Mouse (Mus musculus) heart, embryonic 14.5 days (tissue): Measurements from ENCODE around the gene Mapkbp1. TPM values are rescaled to one million over a fixed set of nuclear protein-coding genes. Genes with fewer than 3 reads are reported as not detected.

ENCODE experiments used
- ATAC-seq: fragments of 200-750 bp; cut with Nextera tagmentation; 2 replicates; pipeline ENCODE4 v1.8.0; 2017; ENCODE audit warnings: low read depth, moderate TSS enrichment; ENCODE audit not compliant: insufficient number of reproducible peaks, insufficient read depth, low FRiP score
- H3K27ac ChIP-seq, 2 experiments: fragments of 200-500 bp in 1 of 2; fragments of 300-500 bp in 1 of 2; sonication (generic) in 1 of 2; replicated peaks in 1 of 2; 2 replicates each; pipeline ENCODE4 v1.5.1; 2012 to 2014; ENCODE audit warnings: low read depth in 2 of 2, low read length in 2 of 2, control low read depth in 1 of 2, mild to moderate bottlenecking in 1 of 2, mixed read lengths in 1 of 2; ENCODE audit not compliant: control insufficient read depth in 1 of 2, insufficient read depth in 1 of 2
- H3K27me3 ChIP-seq: fragments of 300-500 bp; sonication (generic); 2 replicates; pipeline ENCODE4 v1.6.1; 2014; ENCODE audit warnings: mild to moderate bottlenecking, low read length, control low read depth; ENCODE audit not compliant: control insufficient read depth, insufficient read depth
- H3K36me3 ChIP-seq: fragments of 300-500 bp; sonication (generic); 2 replicates; pipeline ENCODE4 v1.6.1; 2014; ENCODE audit warnings: mild to moderate bottlenecking, control low read depth, low read length, mixed read lengths; ENCODE audit not compliant: control insufficient read depth, insufficient read depth
- H3K4me1 ChIP-seq, 2 experiments: fragments of 200-500 bp in 1 of 2; fragments of 300-500 bp in 1 of 2; sonication (generic) in 1 of 2; 2 replicates each; pipeline ENCODE4 v1.6.1; 2012 to 2014; ENCODE audit warnings: low read length in 2 of 2, control low read depth in 1 of 2, mixed read lengths in 1 of 2; ENCODE audit not compliant: control insufficient read depth in 2 of 2, insufficient read depth in 2 of 2
- H3K4me2 ChIP-seq: fragments of 300-500 bp; sonication (generic); 2 replicates; pipeline ENCODE4 v1.6.1; 2014; ENCODE audit warnings: mild to moderate bottlenecking, low read length
- H3K4me3 ChIP-seq, 2 experiments: fragments of 200-500 bp in 1 of 2; fragments of 300-500 bp in 1 of 2; sonication (generic) in 1 of 2; 2 replicates each; pipeline ENCODE4 v1.5.1; 2012 to 2014; ENCODE audit warnings: low read length in 2 of 2, mild to moderate bottlenecking in 2 of 2, control low read depth in 1 of 2, low read depth in 1 of 2, moderate library complexity in 1 of 2; ENCODE audit not compliant: control insufficient read depth in 1 of 2, insufficient read depth in 1 of 2
- H3K9ac ChIP-seq: fragments of 300-500 bp; sonication (generic); 2 replicates; pipeline ENCODE4 v1.6.1; 2014; ENCODE audit warnings: mild to moderate bottlenecking, low read length
- H3K9me3 ChIP-seq: fragments of 300-500 bp; sonication (generic); 2 replicates; pipeline ENCODE4 v1.6.1; 2016; ENCODE audit warnings: low read length, control low read depth; ENCODE audit not compliant: control insufficient read depth
- WGBS: fragments of 180-500 bp; shearing (Covaris S2); extraction: QIAGEN DNeasy Blood & Tissue Kit; methylation state at CpG from one replicate; pipeline ENCODE4 v1.1.7; 2014; 5-methylcytosine and 5-hydroxymethylcytosine counted together
- polyA plus RNA-seq: library from polyadenylated mRNA; unstranded; fragments of >200 nt; fragmentation: Nextera tagmentation; extraction: Ambion mirVana; gene quantifications from 2 replicates; pipeline ENCODE4 v1.2.1, GENCODE M21; 2014

Mapkbp1 gene
- polyA plus RNA-seq, 1 experiment from 2014 or later, result 2.1 TPM

GRCm38 (mm10) chr2:120065243-120065642, 92.7 kb downstream of the Mapkbp1 start:
- WGBS, result 83% methylated on average over 10 of the region's 10 CpGs
- Histone ChIP-seq H3K9me3 (no peaks in the 10 kb centered on the region), H3K27me3 (no peaks in the 10 kb centered on the region)

GRCm38 (mm10) chr2:120066224-120066623, 93.7 kb downstream of the Mapkbp1 start:
- Histone ChIP-seq H3K9ac (no peak overlapping the region), H3K27ac (no peak overlapping the region), H3K4me1 (no peaks in the 10 kb centered on the region), H3K27me3 (no peaks in the 10 kb centered on the region), H3K36me3 (no peaks in the 10 kb centered on the region), H3K4me2 (no peak overlapping the region), H3K9me3 (no peaks in the 10 kb centered on the region), H3K4me3 (no peak overlapping the region)
- WGBS, result 64% methylated on average over 3 of the region's 3 CpGs
- ATAC-seq, result no peak

More at GRCm38 (mm10) chr2:120065243-120065642, 92.7 kb downstream of the Mapkbp1 start:
- no peak overlapping the region for H3K27ac ChIP-seq
- ATAC-seq, result no peak
- no peaks in the 10 kb centered on the region for H3K4me1 ChIP-seq
- H3K4me3 ChIP-seq, result no peak overlapping the region
- no peaks in the 10 kb centered on the region for H3K36me3 ChIP-seq
- no peak overlapping the region for H3K9ac ChIP-seq
- H3K4me2 ChIP-seq, result no peak overlapping the region

DNA sequence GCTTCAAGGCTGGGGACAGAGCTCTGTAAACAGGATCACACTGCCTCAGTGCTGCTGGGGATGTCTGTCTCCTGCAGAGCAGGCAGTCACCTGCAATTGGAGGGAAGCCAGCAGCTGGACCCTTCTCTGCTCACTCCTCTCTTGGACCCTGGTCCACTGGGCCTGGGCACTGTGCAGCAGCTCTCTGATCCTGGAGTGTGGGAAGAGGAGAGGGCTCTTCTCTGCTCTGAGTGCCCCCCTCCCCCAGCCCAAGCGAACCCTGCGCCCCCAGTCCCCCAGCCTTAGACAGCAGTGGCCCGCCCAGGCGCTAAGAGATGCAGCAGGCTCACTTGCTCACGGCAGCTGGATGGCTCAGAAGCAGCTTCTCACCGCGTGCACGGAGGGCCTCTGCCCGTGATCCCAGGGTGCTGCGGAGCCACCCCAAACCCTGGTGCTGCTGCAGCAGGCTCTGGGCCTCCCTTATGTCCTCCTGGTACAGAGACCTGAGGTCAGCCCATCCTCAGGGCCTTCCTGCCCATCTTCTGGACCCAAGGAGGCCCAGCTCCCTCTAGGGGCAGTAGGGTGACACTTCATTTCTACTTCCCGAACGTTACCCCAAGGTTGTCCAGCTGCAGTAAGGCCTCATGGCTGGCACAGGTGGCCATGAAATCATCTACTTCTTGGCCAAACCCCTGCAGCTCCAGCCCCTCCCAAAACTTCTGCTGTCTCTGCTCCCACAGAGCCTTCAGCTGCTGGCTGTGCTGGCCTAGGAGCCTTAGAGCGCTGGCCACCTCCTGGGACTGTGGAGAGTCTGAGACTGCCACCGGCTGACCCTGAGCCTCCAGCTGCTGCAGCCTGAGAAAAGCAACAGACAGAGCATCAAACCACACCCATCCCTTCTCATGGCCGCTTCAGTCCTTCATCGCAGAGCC, 96.3 kb downstream of the Mapkbp1 start:
- no peaks in the 10 kb centered on the region for H3K9me3 ChIP-seq
- no peak overlapping the region for H3K9ac ChIP-seq
- H3K4me2 ChIP-seq, result no peak overlapping the region
- H3K4me1 ChIP-seq, result no peaks in the 10 kb centered on the region
- no peaks in the 10 kb centered on the region for H3K27me3 ChIP-seq
- no peak overlapping the region for H3K4me3 ChIP-seq
- 41% methylated on average over 16 of the region's 16 CpGs for WGBS
- H3K36me3 ChIP-seq, result no peaks in the 10 kb centered on the region
- H3K27ac ChIP-seq, result no peak overlapping the region
- no peak for ATAC-seq

DNA sequence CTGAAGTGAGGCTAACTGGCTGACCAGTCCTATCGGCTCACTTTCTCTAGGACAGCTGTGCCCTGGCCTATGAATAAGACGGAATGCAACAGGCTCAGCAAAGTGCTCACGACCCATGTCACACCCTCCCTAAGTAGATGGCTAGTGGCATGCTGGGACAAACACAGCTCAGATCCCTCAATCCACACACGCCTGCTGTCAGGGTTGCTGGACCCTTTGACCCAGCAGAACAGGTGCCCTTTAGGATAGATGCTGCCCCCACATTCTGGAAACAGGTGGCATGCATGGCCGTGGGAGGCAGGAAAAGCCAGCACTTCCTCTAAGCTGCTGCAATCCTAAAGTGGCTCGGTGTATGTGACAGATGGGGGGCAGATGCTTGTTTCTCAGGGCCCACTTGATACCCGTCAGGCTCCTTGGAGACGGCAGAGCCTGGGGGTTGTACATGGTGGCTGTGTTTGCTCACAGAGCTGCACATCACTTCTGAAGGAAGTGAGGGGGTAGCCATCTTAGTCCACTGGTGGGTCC, 97.0 kb downstream of the Mapkbp1 start:
- Histone ChIP-seq H3K9ac (no peak overlapping the region), H3K36me3 (no peaks in the 10 kb centered on the region), H3K9me3 (no peaks in the 10 kb centered on the region), H3K4me3 (no peak overlapping the region), H3K4me2 (no peak overlapping the region), H3K27me3 (no peaks in the 10 kb centered on the region), H3K4me1 (no peaks in the 10 kb centered on the region), H3K27ac (no peak overlapping the region)
- ATAC-seq, result no peak
- 70% methylated on average over 8 of the region's 8 CpGs for WGBS

DNA sequence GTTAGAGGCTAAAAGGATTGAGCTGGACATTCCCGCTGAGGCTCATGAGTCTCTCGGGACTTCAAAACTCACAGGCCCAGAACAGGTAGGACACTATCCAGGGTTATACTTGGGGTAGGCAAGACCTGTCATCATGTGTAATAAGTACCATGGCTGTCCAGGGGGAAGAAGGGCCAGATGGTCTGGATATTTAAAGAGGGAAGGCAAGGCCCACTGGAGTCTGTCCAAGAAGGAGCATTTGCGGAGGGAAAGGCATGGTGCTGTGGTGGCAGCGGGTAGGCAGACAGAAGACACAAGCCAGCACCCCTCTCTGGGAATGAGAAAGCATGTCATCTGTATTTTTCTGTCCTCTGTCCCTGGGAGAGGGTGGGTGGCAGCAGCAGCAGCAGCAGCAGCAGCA, 101.6 kb downstream of the Mapkbp1 start:
- H3K4me1 ChIP-seq, result peaks cover 0 to 10% of the 10 kb centered on the region in 2 experiments; a peak in 2 of 4 replicates
- no peak overlapping the region for H3K9ac ChIP-seq
- H3K36me3 ChIP-seq, result no peaks in the 10 kb centered on the region
- no peak overlapping the region for H3K4me2 ChIP-seq
- H3K9me3 ChIP-seq, result no peaks in the 10 kb centered on the region
- H3K27me3 ChIP-seq, result peaks cover 21% of the 10 kb centered on the region
- H3K4me3 ChIP-seq, result no peak overlapping the region
- H3K27ac ChIP-seq, result no peak overlapping the region
- 75% methylated on average over 4 of the region's 4 CpGs for WGBS
- no peak for ATAC-seq

DNA sequence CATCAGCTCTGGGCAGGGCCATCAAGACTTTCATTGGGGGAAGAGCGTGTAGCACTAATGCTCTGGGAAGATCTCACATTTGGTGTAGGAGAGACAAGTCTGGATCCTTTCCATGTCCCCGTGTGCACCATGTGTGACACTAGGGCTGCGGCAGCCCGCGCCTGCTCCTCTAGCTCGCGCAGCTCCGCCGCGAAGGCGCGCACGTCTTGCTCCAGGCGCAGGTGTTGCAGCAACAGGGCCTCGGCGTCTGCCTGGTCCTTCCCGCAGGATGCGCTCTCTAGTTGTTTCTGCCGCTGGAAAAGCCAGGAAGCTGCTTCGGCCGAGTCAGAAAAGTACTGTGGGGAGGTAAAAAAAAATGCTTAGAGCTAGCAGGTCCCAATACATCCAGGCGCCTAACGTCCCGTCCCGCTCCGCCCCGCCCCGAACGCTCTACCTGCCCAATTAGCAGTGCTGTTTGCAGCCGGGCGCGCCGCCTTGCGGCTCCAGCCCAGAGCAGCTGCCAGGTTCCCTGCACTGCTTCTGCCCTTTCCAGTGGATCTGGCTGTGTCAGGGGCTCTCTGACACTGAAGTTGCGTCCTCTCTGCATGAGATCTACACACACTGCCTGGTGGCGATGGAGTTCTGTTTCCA, 103.7 kb downstream of the Mapkbp1 start:
- WGBS, result 2% methylated on average over 36 of the region's 36 CpGs
- Histone ChIP-seq H3K9me3 (no peaks in the 10 kb centered on the region), H3K4me2 (peak overlapping the region; percentile 75), H3K4me1 (peaks cover 0 to 10% of the 10 kb centered on the region in 2 experiments; a peak in 2 of 4 replicates), H3K27ac (no peak overlapping the region), H3K36me3 (no peaks in the 10 kb centered on the region), H3K27me3 (peaks cover 21% of the 10 kb centered on the region), H3K9ac (peak overlapping the region; percentile 44; the same call in 1 of the 2 replicates), H3K4me3 (peak overlapping the region; percentile 36 to 39)
- ATAC-seq, result no peak
